Mouse (Mus musculus) liver, embryonic 14.5 days (tissue): ENCODE results near the gene Top2a. TPM values are rescaled to one million over a fixed set of nuclear protein-coding genes. Genes with fewer than 3 reads are reported as not detected.

Source experiments
- ATAC-seq: fragments of 200-750 bp; cut with Nextera tagmentation; 2 replicates; pipeline ENCODE4 v1.8.0; 2017; ENCODE audit warnings: moderate number of reproducible peaks, mild to moderate bottlenecking, moderate library complexity; ENCODE audit not compliant: insufficient read depth
- DNase-seq, 3 experiments: peaks; one replicate each; pipeline ENCODE4 v3.0.0-alpha.2; 2012 to 2013; ENCODE audit warnings: low read depth in 3 of 3, low spot score in 3 of 3
- H3K27ac ChIP-seq: fragments of 300-500 bp; sonication (generic); 2 replicates; pipeline ENCODE4 v1.5.1; 2014; ENCODE audit warnings: moderate library complexity, mild to moderate bottlenecking, control low read depth, inconsistent platforms
- H3K27me3 ChIP-seq: fragments of 300-500 bp; sonication (generic); 2 replicates; pipeline ENCODE4 v1.6.1; 2014; ENCODE audit warnings: mild to moderate bottlenecking, low read length, moderate library complexity; ENCODE audit not compliant: control insufficient read depth, insufficient read depth
- H3K36me3 ChIP-seq: fragments of 300-500 bp; sonication (generic); replicated peaks from 2 replicates; pipeline ENCODE4 v1.6.1; 2014; ENCODE audit warnings: low read depth; ENCODE audit not compliant: control insufficient read depth, insufficient read depth
- H3K4me1 ChIP-seq, 2 experiments: fragments of 200-500 bp in 1 of 2; fragments of 300-500 bp in 1 of 2; sonication (generic) in 1 of 2; replicated peaks; 2 replicates each; pipeline ENCODE4 v1.6.1; 2012 to 2014; ENCODE audit warnings: antibody characterized with exemption in 1 of 2, inconsistent platforms in 1 of 2, low read length in 1 of 2; ENCODE audit not compliant: control insufficient read depth in 2 of 2, insufficient read depth in 2 of 2
- H3K4me2 ChIP-seq: fragments of 300-500 bp; sonication (generic); 2 replicates; pipeline ENCODE4 v1.6.1; 2014; ENCODE audit warnings: low read depth, mild to moderate bottlenecking, control low read depth, moderate library complexity
- H3K4me3 ChIP-seq, 2 experiments: fragments of 200-500 bp in 1 of 2; fragments of 300-500 bp in 1 of 2; sonication (generic) in 1 of 2; 2 replicates each; pipeline ENCODE4 v1.5.1; 2012 to 2014; ENCODE audit warnings: low read depth in 2 of 2, low read length in 2 of 2, mild to moderate bottlenecking in 2 of 2, control low read depth in 1 of 2, inconsistent platforms in 1 of 2, moderate library complexity in 1 of 2; ENCODE audit not compliant: insufficient read depth in 1 of 2
- H3K9ac ChIP-seq: fragments of 300-500 bp; sonication (generic); replicated peaks from 2 replicates; pipeline ENCODE4 v1.6.1; 2014; ENCODE audit warnings: mild to moderate bottlenecking, control low read depth, moderate library complexity
- H3K9me3 ChIP-seq: fragments of 300-500 bp; sonication (generic); 2 replicates; pipeline ENCODE4 v1.6.1; 2016; ENCODE audit warnings: low read length, mixed read lengths; ENCODE audit not compliant: control insufficient read depth
- CTCF ChIP-seq: IDR thresholded peaks from 2 replicates; pipeline ENCODE4 v1.5.1; 2016; ENCODE audit warnings: antibody characterized with exemption, low read depth, control low read depth
- EP300 ChIP-seq: IDR thresholded peaks from 2 replicates; pipeline ENCODE4 v1.6.1; 2016; ENCODE audit warnings: antibody characterized with exemption, low read depth
- WGBS: fragments of 180-500 bp; shearing (Covaris S2); extraction: QIAGEN DNeasy Blood & Tissue Kit; methylation state at CpG from one replicate; pipeline ENCODE4 v1.1.7; 2014; ENCODE audit not compliant: insufficient replicate concordance; 5-methylcytosine and 5-hydroxymethylcytosine counted together
- polyA plus RNA-seq, 2 experiments: library from polyadenylated mRNA; depleted of rRNA in 1 of 2; stranded (reverse) in 1 of 2; unstranded in 1 of 2; fragments of >200 nt; fragmentation: Nextera tagmentation in 1 of 2; extraction: Ambion mirVana in 1 of 2; gene quantifications; 2 replicates each; pipeline versions ENCODE4 v1.2.1 to v1.2.3; 2012 to 2014

The Top2a gene
- polyA plus RNA-seq, 2 experiments: 108 to 197 TPM

- DNase-seq (no peak), ATAC-seq (no peak)
- no peaks in the 10 kb centered on the region for H3K9me3 ChIP-seq
- peaks cover 12 to 13% of the 10 kb centered on the region in 2 experiments for H3K4me1 ChIP-seq
- H3K9ac ChIP-seq: no peak overlapping the region
- no peaks in the 10 kb centered on the region for H3K27me3 ChIP-seq
- H3K36me3 ChIP-seq: peaks cover 81% of the 10 kb centered on the region
- WGBS: 91% methylated on average over 6 of the region's 6 CpGs
- H3K4me2 ChIP-seq: no peak overlapping the region
- H3K4me3 ChIP-seq: no peak overlapping the region
- H3K27ac ChIP-seq: no peak overlapping the region
- TF ChIP-seq EP300: no peak
- TF ChIP-seq CTCF: no peak
These were observed 4.1 kb downstream of the Top2a start for GRCm38 (mm10) chr11:99019844-99020243.

- DNase-seq (no peak), ATAC-seq (no peak)
- Histone ChIP-seq H3K9me3 (no peaks in the 10 kb centered on the region), H3K4me1 (no peaks in the 10 kb centered on the region), H3K36me3 (peaks cover 99% of the 10 kb centered on the region), H3K9ac (no peak overlapping the region), H3K4me3 (no peak overlapping the region), H3K27ac (no peak overlapping the region), H3K27me3 (no peaks in the 10 kb centered on the region), H3K4me2 (no peak overlapping the region)
- 91% methylated on average over 1 of the region's 1 CpGs for WGBS
- TF ChIP-seq EP300 (no peak), CTCF (no peak)
These were observed 10.1 kb downstream of the Top2a start for GRCm38 (mm10) chr11:99013856-99014255.

- TF ChIP-seq CTCF (no peak), EP300 (no peak)
- H3K9ac ChIP-seq: no peak overlapping the region
- H3K9me3 ChIP-seq: no peaks in the 10 kb centered on the region
- no peaks in the 10 kb centered on the region for H3K27me3 ChIP-seq
- no peak overlapping the region for H3K27ac ChIP-seq
- peaks cover 98% of the 10 kb centered on the region for H3K36me3 ChIP-seq
- H3K4me3 ChIP-seq: no peak overlapping the region
- DNase-seq: no peak
- H3K4me2 ChIP-seq: no peak overlapping the region
- ATAC-seq: no peak
- no peaks in the 10 kb centered on the region for H3K4me1 ChIP-seq
- WGBS: 89% methylated on average over 5 of the region's 5 CpGs
These were observed 13.3 kb downstream of the Top2a start for GRCm38 (mm10) chr11:99010706-99011105.

- H3K36me3 ChIP-seq: peaks cover 98% of the 10 kb centered on the region
- no peaks in the 10 kb centered on the region for H3K9me3 ChIP-seq
- no peak overlapping the region for H3K27ac ChIP-seq
- no peaks in the 10 kb centered on the region for H3K4me1 ChIP-seq
- DNase-seq (no peak), ATAC-seq (no peak)
- no peak overlapping the region for H3K4me2 ChIP-seq
- H3K27me3 ChIP-seq: no peaks in the 10 kb centered on the region
- no peak overlapping the region for H3K4me3 ChIP-seq
- WGBS: 40% methylated on average over 4 of the region's 4 CpGs
- H3K9ac ChIP-seq: no peak overlapping the region
- TF ChIP-seq CTCF (no peak), EP300 (no peak)
These were observed 13.9 kb downstream of the Top2a start for GRCm38 (mm10) chr11:99010124-99010523.

GRCm38 (mm10) chr11:99006788-99007187 lies 17.2 kb downstream of the Top2a start:
- DNase-seq (no peak), ATAC-seq (no peak)
- H3K4me1 ChIP-seq: no peaks in the 10 kb centered on the region
- no peaks in the 10 kb centered on the region for H3K27me3 ChIP-seq
- H3K4me3 ChIP-seq: no peak overlapping the region
- no peaks in the 10 kb centered on the region for H3K9me3 ChIP-seq
- peaks cover 98% of the 10 kb centered on the region for H3K36me3 ChIP-seq
- H3K4me2 ChIP-seq: no peak overlapping the region
- TF ChIP-seq CTCF (no peak), EP300 (no peak)
- H3K27ac ChIP-seq: no peak overlapping the region
- WGBS: 90% methylated on average over 9 of the region's 9 CpGs
- H3K9ac ChIP-seq: no peak overlapping the region
